Mouse (Mus musculus): ENCODE data around the gene Capzb. TPM values are rescaled to one million over a fixed set of nuclear protein-coding genes. Genes with fewer than 3 reads are reported as not detected.

Capzb gene
- polyA plus RNA-seq, 1 experiment, result 186 TPM

DNA sequence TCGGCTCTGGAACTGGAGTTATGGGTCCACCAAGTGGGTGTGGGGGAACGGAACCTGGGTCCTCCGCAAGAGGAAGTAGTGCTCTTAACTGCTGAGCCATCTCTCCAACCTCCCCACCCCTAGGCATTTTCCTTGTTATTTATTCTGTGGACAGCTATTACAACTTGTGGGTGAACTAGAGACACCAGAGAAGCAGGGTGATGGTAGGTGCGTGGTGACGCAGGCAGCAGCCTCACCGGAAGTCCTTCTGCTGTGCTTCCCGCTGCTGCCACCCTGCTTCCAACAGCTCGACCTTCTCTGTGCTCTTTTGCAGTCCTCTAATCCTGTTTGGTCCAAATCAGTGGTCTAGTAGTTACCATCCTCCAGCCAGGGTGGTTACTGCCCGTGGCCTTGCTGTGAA is 6.4 kb downstream of the Capzb start:
- DNase-seq (ENCODE audit: low read depth), result no peak
- TF ChIP-seq POLR2A (IDR thresholded peaks at IDR 0.05; ENCODE audit: borderline replicate concordance, extremely low read depth, insufficient read depth, insufficient read length, poor library complexity, severe bottlenecking) (no peak), CTCF (IDR thresholded peaks at IDR 0.05; ENCODE audit: borderline replicate concordance, extremely low read depth, insufficient read depth, insufficient read length) (no peak)

DNA sequence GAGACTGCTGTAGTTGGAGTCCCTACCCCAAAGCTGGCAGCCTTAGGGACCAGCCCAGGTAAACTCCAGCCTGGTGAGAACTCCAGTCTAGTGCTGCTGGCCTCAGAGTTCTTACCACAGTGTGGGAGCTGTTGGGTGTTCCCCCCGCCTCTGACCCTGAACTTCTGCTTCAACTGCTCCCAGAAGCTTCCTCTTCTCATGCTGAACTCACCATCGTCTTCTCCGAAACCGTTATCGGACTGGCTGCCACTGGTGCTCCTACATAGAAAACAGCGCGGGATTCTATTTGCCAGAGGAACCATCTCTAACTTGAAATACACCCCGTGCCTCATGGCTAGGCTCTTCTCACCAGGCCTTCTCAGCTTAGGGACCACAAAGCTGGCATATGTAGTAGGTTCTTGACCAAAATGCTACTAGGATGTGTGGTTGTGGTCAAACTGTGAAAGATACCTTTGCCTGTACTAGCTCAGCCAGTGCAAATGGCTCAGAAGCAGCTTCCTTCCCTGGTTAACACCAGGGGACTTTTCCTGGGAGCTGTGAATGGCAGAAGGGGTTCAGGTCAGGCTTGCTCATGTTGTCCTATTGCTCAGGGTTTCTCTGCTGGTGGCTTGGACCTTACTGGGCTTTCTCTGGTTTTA is 7.1 kb downstream of the Capzb start:
- no peak for DNase-seq (ENCODE audit: low read depth)
- TF ChIP-seq CTCF (IDR thresholded peaks at IDR 0.05; ENCODE audit: borderline replicate concordance, extremely low read depth, insufficient read depth, insufficient read length) (no peak), POLR2A (IDR thresholded peaks at IDR 0.05; ENCODE audit: borderline replicate concordance, extremely low read depth, insufficient read depth, insufficient read length, poor library complexity, severe bottlenecking) (no peak)

DNA sequence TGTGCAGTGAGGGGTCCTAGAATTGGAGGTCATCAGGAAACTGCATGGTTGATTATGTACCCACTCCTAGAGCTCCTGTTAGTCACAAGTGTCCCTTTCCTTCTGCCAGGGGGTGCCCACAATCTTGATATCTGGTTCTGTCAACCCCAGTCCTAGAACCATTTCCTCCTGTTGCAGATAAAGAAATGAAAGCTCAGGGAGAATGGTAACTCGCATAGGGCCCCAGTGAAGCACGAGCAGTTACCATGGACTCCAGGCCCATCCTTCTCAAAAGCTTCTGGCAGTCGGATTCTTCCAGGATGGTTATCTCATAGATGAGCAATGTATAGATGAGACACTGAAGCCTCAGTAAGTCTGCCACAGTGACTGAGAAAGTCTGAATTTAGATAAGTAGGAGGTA is 8.2 kb downstream of the Capzb start:
- TF ChIP-seq CTCF (IDR thresholded peaks at IDR 0.05; ENCODE audit: borderline replicate concordance, extremely low read depth, insufficient read depth, insufficient read length) (no peak), POLR2A (IDR thresholded peaks at IDR 0.05; ENCODE audit: borderline replicate concordance, extremely low read depth, insufficient read depth, insufficient read length, poor library complexity, severe bottlenecking) (no peak)
- no peak for DNase-seq (ENCODE audit: low read depth)

DNA sequence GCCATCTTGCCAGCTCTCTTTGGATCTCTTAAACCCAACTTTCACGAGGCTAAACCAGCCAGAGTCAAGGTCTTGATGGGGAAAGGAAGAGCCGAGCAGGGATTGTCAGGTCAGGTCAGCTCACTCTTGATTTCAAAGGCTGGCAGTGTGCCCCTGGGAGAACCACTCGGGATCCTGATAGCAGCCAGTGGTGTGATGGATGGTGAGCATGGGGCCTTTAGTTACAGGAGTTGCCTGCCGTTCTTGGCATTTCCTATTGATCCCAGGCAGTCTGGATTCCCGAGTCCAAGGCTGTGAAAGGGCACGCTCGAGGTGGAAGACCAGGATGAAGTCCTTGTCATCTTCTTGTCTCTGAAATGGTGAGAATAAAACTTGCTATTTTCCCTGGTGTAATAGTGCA is 9.9 kb downstream of the Capzb start:
- no peak for DNase-seq (ENCODE audit: low read depth)
- no peak for TF ChIP-seq POLR2A (IDR thresholded peaks at IDR 0.05; ENCODE audit: borderline replicate concordance, extremely low read depth, insufficient read depth, insufficient read length, poor library complexity, severe bottlenecking)
- no peak for TF ChIP-seq CTCF (IDR thresholded peaks at IDR 0.05; ENCODE audit: borderline replicate concordance, extremely low read depth, insufficient read depth, insufficient read length)

DNA sequence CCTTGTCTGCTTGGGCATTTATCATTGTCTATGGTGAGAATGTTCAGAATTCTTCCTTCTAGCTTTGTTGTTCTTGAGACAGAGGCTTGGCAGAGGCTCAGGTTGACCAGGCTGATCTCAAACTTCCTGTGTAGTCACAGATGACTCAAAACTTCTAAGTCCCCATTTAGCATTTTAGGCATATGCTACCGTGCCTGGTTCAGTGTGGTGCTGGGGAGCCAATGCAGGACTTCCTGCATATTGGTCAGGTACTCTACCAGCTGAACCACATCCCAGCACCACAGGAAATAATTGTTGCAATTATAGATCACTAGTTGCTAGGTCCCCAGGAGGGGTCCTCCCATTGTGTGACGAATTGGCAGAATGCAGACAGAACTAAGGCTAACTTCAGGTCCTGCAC is 10.7 kb downstream of the Capzb start:
- TF ChIP-seq POLR2A (IDR thresholded peaks at IDR 0.05; ENCODE audit: borderline replicate concordance, extremely low read depth, insufficient read depth, insufficient read length, poor library complexity, severe bottlenecking), result no peak
- no peak for TF ChIP-seq CTCF (IDR thresholded peaks at IDR 0.05; ENCODE audit: borderline replicate concordance, extremely low read depth, insufficient read depth, insufficient read length)
- no peak for DNase-seq (ENCODE audit: low read depth)

DNA sequence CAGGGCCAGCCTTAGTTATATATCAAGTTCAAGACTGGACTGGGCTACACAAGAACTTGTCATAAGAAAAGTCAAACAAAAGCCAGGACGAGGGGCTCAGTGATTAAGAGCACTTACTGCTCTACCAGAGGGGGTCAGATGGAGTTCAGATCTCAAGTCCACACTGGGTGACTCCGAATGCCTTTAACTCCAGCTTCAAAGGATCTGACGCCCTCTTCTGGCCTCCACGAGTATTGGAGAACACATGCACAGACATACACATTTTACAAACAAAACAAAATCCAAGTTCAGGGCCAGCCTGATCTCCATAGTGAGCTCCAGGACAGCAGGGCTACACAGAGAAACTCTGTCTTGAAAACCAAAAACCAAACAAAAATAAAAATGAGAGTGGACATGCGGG is 13.1 kb downstream of the Capzb start:
- TF ChIP-seq POLR2A (IDR thresholded peaks at IDR 0.05; ENCODE audit: borderline replicate concordance, extremely low read depth, insufficient read depth, insufficient read length, poor library complexity, severe bottlenecking), result no peak
- peak; percentile 25; the same call in 1 of the 2 replicates for TF ChIP-seq CTCF (IDR thresholded peaks at IDR 0.05; ENCODE audit: borderline replicate concordance, extremely low read depth, insufficient read depth, insufficient read length)
- peak; percentile 13 for DNase-seq (ENCODE audit: low read depth)

DNA sequence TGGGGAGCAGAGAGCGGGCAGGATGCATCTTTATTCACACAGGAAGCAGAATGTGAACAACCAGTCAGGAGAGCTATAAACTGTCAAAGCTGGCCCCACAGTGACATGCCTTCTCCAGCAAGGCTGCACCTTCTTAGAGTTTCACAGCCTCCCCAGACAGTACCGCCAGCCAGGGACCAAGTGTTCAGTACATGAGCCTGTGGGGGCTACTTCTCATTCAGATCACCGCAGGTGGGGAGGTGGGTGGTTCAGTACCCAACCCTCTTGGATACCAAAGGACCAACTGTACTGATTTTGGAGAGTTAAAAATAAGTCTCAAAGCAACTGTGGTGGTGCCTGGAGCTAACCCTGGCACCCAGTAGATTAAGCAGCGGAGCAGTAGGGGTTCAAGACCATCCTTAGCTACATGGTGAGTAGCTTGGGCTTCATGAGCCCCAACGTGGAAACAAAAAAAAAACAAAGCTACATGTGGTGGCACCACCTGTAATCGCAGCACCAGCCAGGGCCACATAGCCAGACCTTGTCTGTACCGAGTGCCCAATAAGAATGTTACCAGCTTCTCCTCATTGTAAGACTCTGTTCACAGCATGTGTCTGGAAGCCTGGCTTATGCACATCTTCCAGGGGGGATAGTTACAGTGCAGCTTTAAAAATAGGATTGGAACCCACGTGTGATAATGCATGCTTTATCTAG is 13.8 kb downstream of the Capzb start:
- TF ChIP-seq CTCF (IDR thresholded peaks at IDR 0.05; ENCODE audit: borderline replicate concordance, extremely low read depth, insufficient read depth, insufficient read length) (no peak), POLR2A (IDR thresholded peaks at IDR 0.05; ENCODE audit: borderline replicate concordance, extremely low read depth, insufficient read depth, insufficient read length, poor library complexity, severe bottlenecking) (no peak)
- no peak for DNase-seq (ENCODE audit: low read depth)

DNA sequence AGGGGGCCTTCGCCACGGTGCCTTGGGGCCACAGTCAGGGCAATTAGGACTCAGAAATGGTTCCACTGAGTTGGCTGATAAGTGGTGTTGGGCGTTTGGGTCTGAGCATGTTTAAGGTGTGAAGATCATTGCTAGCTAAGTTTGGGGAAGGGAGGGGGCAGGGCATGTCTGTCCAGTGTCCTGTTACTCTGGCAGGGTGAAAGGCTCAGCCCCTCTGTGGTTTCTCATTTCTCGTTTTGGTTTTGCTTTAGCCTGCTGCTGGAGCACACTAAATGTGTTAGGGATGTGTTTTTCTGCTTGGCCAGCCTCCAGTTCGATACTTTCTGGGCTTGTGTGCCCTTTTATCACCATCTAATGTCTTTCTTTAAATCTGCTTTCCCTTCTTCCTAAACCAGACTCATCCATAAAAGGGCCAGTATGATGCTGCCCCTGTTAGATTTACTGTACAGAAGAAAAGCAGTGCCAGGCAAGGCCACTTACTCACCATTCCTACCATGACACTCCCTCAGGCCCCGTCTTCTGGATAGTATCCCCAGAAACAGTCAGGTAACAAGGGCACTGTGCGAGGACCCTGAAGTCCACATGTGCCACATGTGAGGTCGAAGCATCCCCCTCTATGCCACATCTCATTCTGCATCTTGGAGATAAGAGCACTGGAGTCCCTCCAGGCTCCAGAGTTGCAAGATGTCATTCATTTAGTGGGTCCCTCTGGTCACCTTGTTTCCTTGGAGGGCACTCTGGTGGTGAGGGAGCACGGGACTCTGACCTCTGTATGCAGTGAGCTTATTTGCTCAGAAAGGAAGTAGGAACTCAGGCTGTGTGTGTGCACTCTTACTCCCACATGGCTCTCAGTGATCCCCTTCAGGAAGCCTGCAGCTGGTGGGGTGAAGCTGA is 15.8 kb downstream of the Capzb start:
- DNase-seq (ENCODE audit: low read depth), result peak; percentile 12
- TF ChIP-seq CTCF (IDR thresholded peaks at IDR 0.05; ENCODE audit: borderline replicate concordance, extremely low read depth, insufficient read depth, insufficient read length), result no peak
- TF ChIP-seq POLR2A (IDR thresholded peaks at IDR 0.05; ENCODE audit: borderline replicate concordance, extremely low read depth, insufficient read depth, insufficient read length, poor library complexity, severe bottlenecking), result no peak

DNA sequence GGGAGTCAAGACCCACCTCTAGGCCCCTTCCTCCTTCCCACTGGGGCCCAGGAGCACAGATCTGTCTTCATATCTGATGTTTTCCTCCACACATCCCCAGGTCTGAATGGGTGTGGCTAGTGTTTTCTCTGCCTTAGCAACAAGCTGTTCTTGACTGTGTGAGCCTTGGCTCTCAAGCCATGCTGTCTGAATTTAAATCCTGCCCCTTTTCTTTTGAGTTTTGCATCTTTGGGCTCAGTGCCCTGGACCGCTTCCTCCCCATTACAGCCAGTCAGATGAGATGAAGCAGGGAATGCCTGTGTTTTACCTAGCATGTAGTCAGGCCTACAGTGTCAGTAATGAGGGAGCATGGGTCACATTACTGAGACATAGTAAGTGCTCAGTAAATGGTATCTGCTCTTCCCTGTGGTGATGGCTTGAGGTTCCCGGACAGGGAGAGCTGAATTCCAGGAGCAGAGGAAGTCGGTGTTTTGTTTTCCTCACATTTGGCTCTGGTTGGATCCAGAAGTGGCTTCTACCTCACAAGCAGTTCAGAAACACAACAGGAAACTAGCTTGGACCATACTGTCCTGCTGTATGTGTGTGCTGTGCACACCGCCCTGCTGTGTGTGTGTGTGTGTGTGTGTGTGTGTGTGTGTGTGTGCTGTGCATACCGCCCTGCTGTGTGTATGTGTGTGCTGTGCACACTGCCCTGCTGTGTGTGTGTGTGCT is 16.6 kb downstream of the Capzb start:
- peak; percentile 23 for DNase-seq (ENCODE audit: low read depth)
- no peak for TF ChIP-seq POLR2A (IDR thresholded peaks at IDR 0.05; ENCODE audit: borderline replicate concordance, extremely low read depth, insufficient read depth, insufficient read length, poor library complexity, severe bottlenecking)
- no peak for TF ChIP-seq CTCF (IDR thresholded peaks at IDR 0.05; ENCODE audit: borderline replicate concordance, extremely low read depth, insufficient read depth, insufficient read length)

DNA sequence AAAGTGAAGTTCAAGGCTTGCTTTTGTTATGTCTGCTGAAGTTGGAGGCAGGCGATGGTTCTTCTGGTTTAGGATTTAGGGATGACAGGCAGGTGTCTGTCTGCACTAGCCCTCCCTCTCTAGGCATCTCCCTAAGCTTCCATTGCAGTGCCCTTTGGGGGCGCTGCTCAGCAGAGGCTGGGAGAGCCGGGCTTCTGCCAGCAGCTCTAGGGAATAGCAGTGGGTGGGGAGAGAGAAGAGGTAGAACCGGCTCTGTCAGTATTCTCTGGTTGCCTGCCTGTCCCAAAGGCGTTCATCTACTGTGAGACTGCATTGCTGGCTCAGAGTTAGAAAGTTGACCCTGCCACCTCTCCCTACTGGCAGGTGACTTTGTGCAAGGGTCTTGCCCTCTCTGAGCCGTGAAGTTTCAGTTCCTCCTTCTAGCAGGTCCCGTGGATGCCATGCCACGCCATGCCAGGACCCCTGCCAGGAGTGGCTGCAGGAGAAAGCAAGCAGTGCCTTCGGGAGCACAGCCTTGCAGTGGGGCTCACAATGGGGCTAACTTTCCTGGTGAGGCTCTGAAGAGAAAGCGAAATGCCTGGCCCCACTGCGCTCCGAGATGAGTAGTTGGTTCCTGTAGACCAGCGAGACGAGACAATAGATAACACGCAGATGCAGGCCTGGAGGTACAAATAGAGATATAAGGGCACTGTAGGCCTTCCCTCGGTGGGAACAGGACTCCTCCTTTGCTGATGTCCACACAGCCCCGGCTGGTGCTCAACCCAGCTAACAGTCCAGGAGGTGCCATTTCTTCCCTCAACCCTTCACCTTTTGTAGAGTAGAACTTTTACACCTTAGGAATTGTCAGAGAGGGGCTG is 19.5 kb downstream of the Capzb start:
- no peak for DNase-seq (ENCODE audit: low read depth)
- TF ChIP-seq POLR2A (IDR thresholded peaks at IDR 0.05; ENCODE audit: borderline replicate concordance, extremely low read depth, insufficient read depth, insufficient read length, poor library complexity, severe bottlenecking), result no peak
- no peak for TF ChIP-seq CTCF (IDR thresholded peaks at IDR 0.05; ENCODE audit: borderline replicate concordance, extremely low read depth, insufficient read depth, insufficient read length)

All from brain, embryonic 14.5 days (tissue).